Mouse (Mus musculus): ENCODE measurements around the gene Panx3. TPM values are rescaled to one million over a fixed set of nuclear protein-coding genes. Genes with fewer than 3 reads are reported as not detected.

Panx3 gene
- polyA plus RNA-seq (2014; fragmentation: Nextera tagmentation; extraction: Ambion mirVana) = not detected in 2 replicates

DNA sequence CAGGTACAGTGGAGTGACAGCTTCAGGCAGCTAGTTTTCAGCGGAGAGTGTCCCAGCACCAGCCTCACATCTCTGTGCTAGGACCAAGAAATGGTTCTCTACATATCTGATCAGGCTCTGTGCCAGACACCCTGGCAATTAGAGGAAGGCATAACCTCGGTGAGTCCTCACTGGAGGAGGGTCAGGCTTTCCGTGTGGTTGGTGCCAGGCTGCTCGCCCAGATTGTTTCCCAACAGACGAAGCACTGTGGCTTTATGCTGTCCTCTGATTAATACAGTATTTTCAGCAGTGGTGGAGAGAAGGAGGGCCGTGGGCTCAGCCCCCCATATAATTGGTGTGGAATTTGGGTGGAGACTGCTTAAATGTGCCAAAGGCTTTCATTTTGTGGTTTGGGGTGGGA, at the start of gene Panx3:
Gene Panx3 (minus strand): TSS at position 121 of the 400 bp plus-strand sequence.
- no peaks in the 10 kb centered on the region for H3K9me3 ChIP-seq (ENCODE audit: control insufficient read depth, low read length)
- WGBS = 75% methylated on average over 6 of the region's 6 CpGs
- H3K27ac ChIP-seq (ENCODE audit: low read depth, low read length) = no peak within 1 kb of the TSS
- no peak for ATAC-seq (ENCODE audit: low FRiP score, low TSS enrichment)
- no peak within 1 kb of the TSS for H3K9ac ChIP-seq (ENCODE audit: low read depth, low read length)
- no peak within 1 kb of the TSS for H3K4me3 ChIP-seq (ENCODE audit: low read length)
- H3K36me3 ChIP-seq (ENCODE audit: control insufficient read depth, insufficient read depth, low read length) = no peaks in the 10 kb centered on the region
- H3K4me2 ChIP-seq (replicated peaks; ENCODE audit: low read depth, low read length) = no peak within 1 kb of the TSS
- H3K27me3 ChIP-seq (ENCODE audit: control insufficient read depth, insufficient read depth, low read length) = no peaks in the 10 kb centered on the region
- no peaks in the 10 kb centered on the region for H3K4me1 ChIP-seq (ENCODE audit: control insufficient read depth, insufficient read depth, low read length)

GRCm38 (mm10) chr9:37716150-37716549, 47.1 kb upstream of the Panx3 start, which contains the start of gene Olfr160:
Olfr160 (minus strand) TSS chr9:37716250.
- 80% methylated on average over 1 of the region's 1 CpGs for WGBS
- H3K4me1 ChIP-seq (ENCODE audit: control insufficient read depth, insufficient read depth, low read length) = no peaks in the 10 kb centered on the region
- H3K27ac ChIP-seq (ENCODE audit: low read depth, low read length) = no peak within 1 kb of the TSS
- H3K27me3 ChIP-seq (ENCODE audit: control insufficient read depth, insufficient read depth, low read length) = no peaks in the 10 kb centered on the region
- no peaks in the 10 kb centered on the region for H3K9me3 ChIP-seq (ENCODE audit: control insufficient read depth, low read length)
- ATAC-seq (ENCODE audit: low FRiP score, low TSS enrichment) = no peak
- no peak within 1 kb of the TSS for H3K4me3 ChIP-seq (ENCODE audit: low read length)
- no peaks in the 10 kb centered on the region for H3K36me3 ChIP-seq (ENCODE audit: control insufficient read depth, insufficient read depth, low read length)
- H3K4me2 ChIP-seq (replicated peaks; ENCODE audit: low read depth, low read length) = no peak within 1 kb of the TSS
- no peak within 1 kb of the TSS for H3K9ac ChIP-seq (ENCODE audit: low read depth, low read length)

- Histone ChIP-seq H3K36me3 (ENCODE audit: control insufficient read depth, insufficient read depth, low read length) (no peaks in the 10 kb centered on the region), H3K4me1 (ENCODE audit: control insufficient read depth, insufficient read depth, low read length) (no peaks in the 10 kb centered on the region), H3K4me3 (ENCODE audit: low read length) (no peak overlapping the region), H3K9ac (ENCODE audit: low read depth, low read length) (no peak overlapping the region), H3K27ac (ENCODE audit: low read depth, low read length) (no peak overlapping the region), H3K27me3 (ENCODE audit: control insufficient read depth, insufficient read depth, low read length) (no peaks in the 10 kb centered on the region), H3K4me2 (replicated peaks; ENCODE audit: low read depth, low read length) (no peak overlapping the region), H3K9me3 (ENCODE audit: control insufficient read depth, low read length) (no peaks in the 10 kb centered on the region)
- WGBS = 57% methylated on average over 5 of the region's 5 CpGs
- no peak for ATAC-seq (ENCODE audit: low FRiP score, low TSS enrichment)
Measured at GRCm38 (mm10) chr9:37689970-37690686, 21.1 kb upstream of the Panx3 start.

DNA sequence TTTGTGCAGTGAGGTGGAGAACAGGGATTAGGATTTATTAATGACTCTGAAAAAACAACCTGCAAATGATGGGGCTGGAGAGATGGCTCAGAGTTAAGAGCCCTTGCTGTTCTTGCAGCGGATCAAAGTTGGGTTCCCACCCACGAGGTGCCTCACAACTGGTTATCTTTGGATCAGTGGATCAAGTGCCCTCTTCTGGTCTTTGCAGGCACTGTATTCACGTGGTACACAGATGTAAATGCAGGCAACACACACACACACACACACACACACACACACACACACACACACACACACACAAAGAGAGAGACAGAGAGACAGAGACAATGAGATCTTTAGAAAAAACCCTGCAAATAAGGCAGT, 18.9 kb upstream of the Panx3 start:
- 48% methylated on average over 3 of the region's 3 CpGs for WGBS
- no peaks in the 10 kb centered on the region for H3K36me3 ChIP-seq (ENCODE audit: control insufficient read depth, insufficient read depth, low read length)
- no peak for ATAC-seq (ENCODE audit: low FRiP score, low TSS enrichment)
- H3K27ac ChIP-seq (ENCODE audit: low read depth, low read length) = no peak overlapping the region
- H3K9me3 ChIP-seq (ENCODE audit: control insufficient read depth, low read length) = no peaks in the 10 kb centered on the region
- no peak overlapping the region for H3K4me3 ChIP-seq (ENCODE audit: low read length)
- no peak overlapping the region for H3K9ac ChIP-seq (ENCODE audit: low read depth, low read length)
- H3K27me3 ChIP-seq (ENCODE audit: control insufficient read depth, insufficient read depth, low read length) = no peaks in the 10 kb centered on the region
- no peaks in the 10 kb centered on the region for H3K4me1 ChIP-seq (ENCODE audit: control insufficient read depth, insufficient read depth, low read length)
- H3K4me2 ChIP-seq (replicated peaks; ENCODE audit: low read depth, low read length) = no peak overlapping the region

DNA sequence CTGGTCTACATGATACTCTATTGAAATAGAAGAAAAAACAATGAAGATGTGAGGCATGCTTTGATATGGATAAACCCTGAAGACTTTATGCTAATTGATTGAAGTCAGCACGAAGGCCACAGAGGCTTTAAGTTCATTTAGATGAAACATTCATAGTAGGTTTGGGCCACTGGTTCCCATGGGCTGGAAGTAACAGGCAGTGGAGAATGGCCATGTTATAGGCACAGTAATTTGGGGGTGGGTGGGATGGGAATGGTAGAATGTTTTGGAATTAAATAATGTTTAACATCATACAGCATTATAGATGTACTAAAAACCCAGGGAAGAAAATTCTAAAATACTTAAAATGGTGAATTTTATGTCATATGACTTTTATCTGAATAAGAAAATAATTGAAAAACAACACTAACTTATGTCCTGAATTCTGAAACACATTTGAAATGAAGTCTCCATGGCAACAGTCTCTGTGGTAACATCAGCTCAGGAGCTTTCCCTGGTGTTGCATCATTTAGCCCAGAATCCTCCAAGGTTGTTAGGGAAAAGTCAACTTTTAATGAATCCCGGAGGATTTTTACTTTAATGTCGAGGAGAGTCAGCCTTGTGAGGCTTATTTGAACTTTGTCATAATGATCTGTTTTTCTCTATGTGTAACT, 18.4 kb upstream of the Panx3 start:
- ATAC-seq (ENCODE audit: low FRiP score, low TSS enrichment) = no peak
- WGBS = 68% methylated on average over 3 of the region's 3 CpGs
- H3K9me3 ChIP-seq (ENCODE audit: control insufficient read depth, low read length) = no peaks in the 10 kb centered on the region
- H3K9ac ChIP-seq (ENCODE audit: low read depth, low read length) = no peak overlapping the region
- H3K27me3 ChIP-seq (ENCODE audit: control insufficient read depth, insufficient read depth, low read length) = no peaks in the 10 kb centered on the region
- H3K36me3 ChIP-seq (ENCODE audit: control insufficient read depth, insufficient read depth, low read length) = no peaks in the 10 kb centered on the region
- no peaks in the 10 kb centered on the region for H3K4me1 ChIP-seq (ENCODE audit: control insufficient read depth, insufficient read depth, low read length)
- H3K27ac ChIP-seq (ENCODE audit: low read depth, low read length) = no peak overlapping the region
- H3K4me2 ChIP-seq (replicated peaks; ENCODE audit: low read depth, low read length) = no peak overlapping the region
- H3K4me3 ChIP-seq (ENCODE audit: low read length) = no peak overlapping the region

- Histone ChIP-seq H3K4me1 (ENCODE audit: control insufficient read depth, insufficient read depth, low read length) (no peaks in the 10 kb centered on the region), H3K27me3 (ENCODE audit: control insufficient read depth, insufficient read depth, low read length) (no peaks in the 10 kb centered on the region), H3K4me3 (ENCODE audit: low read length) (no peak overlapping the region), H3K9ac (ENCODE audit: low read depth, low read length) (no peak overlapping the region), H3K27ac (ENCODE audit: low read depth, low read length) (no peak overlapping the region), H3K9me3 (ENCODE audit: control insufficient read depth, low read length) (no peaks in the 10 kb centered on the region), H3K36me3 (ENCODE audit: control insufficient read depth, insufficient read depth, low read length) (no peaks in the 10 kb centered on the region), H3K4me2 (replicated peaks; ENCODE audit: low read depth, low read length) (no peak overlapping the region)
- WGBS = 89% methylated on average over 1 of the region's 1 CpGs
- ATAC-seq (ENCODE audit: low FRiP score, low TSS enrichment) = no peak
Measured at GRCm38 (mm10) chr9:37681123-37681522, 12.1 kb upstream of the Panx3 start.

DNA sequence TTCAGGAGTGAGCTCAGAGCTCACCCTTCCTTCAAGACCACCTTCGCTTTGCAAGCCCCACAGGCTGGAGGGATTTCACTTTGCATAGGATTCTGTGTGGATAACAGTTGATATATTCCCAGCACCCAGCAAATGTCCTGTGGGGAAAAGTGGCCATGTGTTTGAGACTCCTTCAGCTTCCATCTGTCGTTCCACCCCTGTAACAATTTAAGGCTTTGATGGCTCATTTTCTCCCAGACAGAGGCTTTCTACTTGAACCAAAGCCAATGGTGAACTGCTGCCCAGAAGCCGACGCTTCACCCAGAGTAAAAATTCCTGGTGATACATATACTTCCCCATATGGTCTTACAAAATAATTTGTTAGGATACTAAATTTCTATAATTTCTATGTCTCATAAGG, 6.3 kb upstream of the Panx3 start:
- Histone ChIP-seq H3K4me2 (replicated peaks; ENCODE audit: low read depth, low read length) (no peak overlapping the region), H3K36me3 (ENCODE audit: control insufficient read depth, insufficient read depth, low read length) (no peaks in the 10 kb centered on the region), H3K4me1 (ENCODE audit: control insufficient read depth, insufficient read depth, low read length) (no peaks in the 10 kb centered on the region), H3K9ac (ENCODE audit: low read depth, low read length) (no peak overlapping the region), H3K9me3 (ENCODE audit: control insufficient read depth, low read length) (no peaks in the 10 kb centered on the region), H3K4me3 (ENCODE audit: low read length) (no peak overlapping the region), H3K27me3 (ENCODE audit: control insufficient read depth, insufficient read depth, low read length) (no peaks in the 10 kb centered on the region), H3K27ac (ENCODE audit: low read depth, low read length) (no peak overlapping the region)
- WGBS = 77% methylated on average over 4 of the region's 4 CpGs
- ATAC-seq (ENCODE audit: low FRiP score, low TSS enrichment) = no peak

- no peaks in the 10 kb centered on the region for H3K9me3 ChIP-seq (ENCODE audit: control insufficient read depth, low read length)
- no peaks in the 10 kb centered on the region for H3K4me1 ChIP-seq (ENCODE audit: control insufficient read depth, insufficient read depth, low read length)
- no peaks in the 10 kb centered on the region for H3K36me3 ChIP-seq (ENCODE audit: control insufficient read depth, insufficient read depth, low read length)
- no peak for ATAC-seq (ENCODE audit: low FRiP score, low TSS enrichment)
- no peak overlapping the region for H3K4me2 ChIP-seq (replicated peaks; ENCODE audit: low read depth, low read length)
- no peaks in the 10 kb centered on the region for H3K27me3 ChIP-seq (ENCODE audit: control insufficient read depth, insufficient read depth, low read length)
- H3K27ac ChIP-seq (ENCODE audit: low read depth, low read length) = no peak overlapping the region
- no peak overlapping the region for H3K9ac ChIP-seq (ENCODE audit: low read depth, low read length)
- H3K4me3 ChIP-seq (ENCODE audit: low read length) = no peak overlapping the region
- 87% methylated on average over 3 of the region's 3 CpGs for WGBS
Measured at GRCm38 (mm10) chr9:37670261-37670660, 1.2 kb upstream of the Panx3 start.

- H3K27ac ChIP-seq (ENCODE audit: low read depth, low read length) = no peak overlapping the region
- 38% methylated on average over 4 of the region's 4 CpGs for WGBS
- ATAC-seq (ENCODE audit: low FRiP score, low TSS enrichment) = no peak
Measured at GRCm38 (mm10) chr9:37669678-37670077, 643 bp upstream of the Panx3 start.

More at GRCm38 (mm10) chr9:37669678-37670077, 643 bp upstream of the Panx3 start:
- H3K4me2 ChIP-seq (replicated peaks; ENCODE audit: low read depth, low read length) = no peak overlapping the region
- H3K27me3 ChIP-seq (ENCODE audit: control insufficient read depth, insufficient read depth, low read length) = no peaks in the 10 kb centered on the region
- H3K4me1 ChIP-seq (ENCODE audit: control insufficient read depth, insufficient read depth, low read length) = no peaks in the 10 kb centered on the region
- no peaks in the 10 kb centered on the region for H3K36me3 ChIP-seq (ENCODE audit: control insufficient read depth, insufficient read depth, low read length)
- H3K9me3 ChIP-seq (ENCODE audit: control insufficient read depth, low read length) = no peaks in the 10 kb centered on the region
- no peak overlapping the region for H3K4me3 ChIP-seq (ENCODE audit: low read length)
- H3K9ac ChIP-seq (ENCODE audit: low read depth, low read length) = no peak overlapping the region

All from kidney, embryonic 14.5 days (tissue).